Mouse (Mus musculus) ZHBTc4 (cell line): Measurements from ENCODE around the gene Tmem45a2.
A peak's percentile ranks its signal among the peaks of the same experiment; 100 is the strongest.
"Not testable (repeated sequence)": the region's sequence is repeated elsewhere in the genome, so short reads cannot be mapped to it uniquely, and the experiment has no call there.

ENCODE experiments used
- DNase-seq: peaks from one replicate; pipeline ENCODE4 v3.0.0-alpha.2; 2011; ENCODE audit warnings: low read depth, low spot score

Tmem45a2 gene

DNA sequence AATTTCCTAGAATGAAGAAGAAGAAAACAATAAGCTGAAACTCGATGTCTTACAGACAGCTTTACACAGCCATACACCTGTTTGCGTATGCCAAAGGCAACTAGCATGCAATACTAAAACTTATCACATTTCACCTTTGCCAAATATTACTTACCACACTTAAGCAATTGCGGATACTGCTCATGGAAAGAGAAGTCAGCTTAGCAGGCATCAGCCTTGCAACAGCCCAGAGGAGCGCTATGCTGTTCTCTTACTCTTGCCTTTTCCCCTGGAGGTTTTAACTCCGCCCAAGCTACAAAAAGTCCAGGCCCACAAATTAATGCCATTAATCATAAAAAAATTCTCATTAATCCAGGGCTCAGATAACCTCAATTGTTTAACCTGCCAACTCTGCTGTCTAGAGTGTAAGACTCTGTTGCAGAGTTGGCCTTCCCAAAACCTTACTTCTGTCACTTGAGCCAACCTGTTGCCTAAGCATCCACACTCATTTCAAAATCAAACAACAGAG lies at the start of gene Tmem45a2:
Gene Tmem45a2, minus strand, starts transcription at position 241 of the 508 bp plus-strand sequence.
- DNase-seq: no peak

DNA sequence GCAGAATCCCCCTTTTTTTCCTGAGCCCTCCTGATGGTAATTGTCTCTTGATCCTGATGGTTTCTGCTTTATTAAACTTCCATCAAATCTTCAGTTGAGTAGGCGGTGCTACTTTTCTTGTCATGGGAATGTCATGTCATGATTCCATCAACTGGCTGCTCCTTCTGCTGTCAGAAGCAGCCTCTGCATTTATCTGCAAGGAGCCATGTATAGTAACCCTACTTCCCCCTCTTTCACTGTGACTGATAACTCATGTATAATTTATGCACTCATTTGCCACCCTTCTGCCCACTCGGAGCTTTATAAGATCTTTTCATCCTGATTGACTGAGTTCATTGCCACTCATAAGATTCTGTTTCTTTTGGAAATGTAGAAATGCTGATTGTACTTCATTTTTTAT lies 46.4 kb upstream of the Tmem45a2 start:
- DNase-seq: no peak

DNA sequence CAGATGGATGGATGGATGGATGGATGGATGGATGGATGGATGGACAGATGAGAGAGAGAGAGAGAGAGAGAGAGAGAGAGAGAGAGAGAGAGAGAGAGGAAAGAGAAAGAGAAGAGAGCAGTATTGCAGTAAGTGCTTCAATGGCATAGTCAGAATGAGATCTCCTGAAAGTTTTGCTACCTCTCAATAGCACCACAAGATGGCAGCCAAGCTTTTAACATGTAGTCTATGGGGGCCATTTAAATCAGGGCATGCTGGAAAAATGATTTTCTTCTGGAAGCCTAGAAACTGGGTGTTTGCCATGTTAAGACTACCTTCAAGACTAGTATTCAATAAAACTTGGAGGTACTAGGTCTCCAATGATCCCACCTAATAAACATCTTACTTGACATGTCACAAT lies 44.9 kb upstream of the Tmem45a2 start:
- DNase-seq: peak; percentile 25

DNA sequence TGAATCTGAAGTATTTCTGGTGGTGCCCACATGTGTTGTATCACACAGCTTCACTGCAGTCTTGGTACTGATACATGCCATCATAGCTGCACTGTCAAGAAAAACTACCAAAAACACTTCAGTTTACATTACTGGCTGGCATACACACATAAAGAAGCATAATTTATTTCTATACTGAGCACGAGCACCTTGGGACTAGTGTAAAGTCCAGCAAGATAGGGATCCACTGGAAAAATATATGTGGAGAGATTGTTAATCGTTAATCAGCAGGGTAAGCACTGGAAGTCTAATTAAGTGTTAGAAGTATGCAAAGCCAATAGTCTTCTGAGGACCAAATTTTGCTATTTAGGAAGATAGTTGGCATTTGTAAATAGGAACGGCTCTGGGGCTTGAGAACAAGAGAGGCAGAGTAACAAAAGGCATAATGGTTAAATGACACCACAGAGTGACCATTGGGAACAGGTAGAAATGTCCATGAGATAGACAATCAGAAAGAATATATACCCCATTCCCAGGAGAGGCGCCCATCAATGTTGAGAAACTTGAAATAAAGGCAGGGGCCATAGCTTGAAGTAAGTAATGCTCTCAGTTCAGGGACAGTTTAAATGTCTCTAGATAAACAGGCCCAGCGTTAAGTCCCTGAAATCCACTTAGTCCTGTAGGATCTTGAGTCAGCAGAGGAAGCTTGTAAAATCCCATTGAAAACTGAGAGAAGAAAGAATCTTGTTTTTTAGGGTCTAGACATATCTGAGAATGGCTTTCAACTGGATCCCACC lies 35.2 kb upstream of the Tmem45a2 start:
- DNase-seq: no peak

DNA sequence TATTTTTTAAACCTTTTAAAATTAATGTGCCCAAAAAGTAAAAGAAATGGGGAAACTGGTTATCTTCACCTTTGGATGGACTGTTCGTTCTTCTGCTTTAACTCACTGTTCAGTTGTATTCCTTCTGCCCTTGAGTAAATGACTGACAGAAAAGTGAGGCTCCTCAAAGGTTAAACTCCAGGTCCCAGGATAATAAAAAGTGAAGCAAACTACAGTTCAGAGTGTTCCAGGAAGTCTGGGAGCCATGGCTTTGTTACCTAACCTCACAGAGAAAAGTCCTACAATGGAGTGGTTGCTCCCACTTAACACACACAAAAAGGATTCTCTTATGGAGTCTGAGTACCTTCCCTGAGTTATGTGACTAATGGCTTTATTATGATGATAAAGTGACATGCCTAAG lies 30.0 kb upstream of the Tmem45a2 start:
- DNase-seq: no peak

DNA sequence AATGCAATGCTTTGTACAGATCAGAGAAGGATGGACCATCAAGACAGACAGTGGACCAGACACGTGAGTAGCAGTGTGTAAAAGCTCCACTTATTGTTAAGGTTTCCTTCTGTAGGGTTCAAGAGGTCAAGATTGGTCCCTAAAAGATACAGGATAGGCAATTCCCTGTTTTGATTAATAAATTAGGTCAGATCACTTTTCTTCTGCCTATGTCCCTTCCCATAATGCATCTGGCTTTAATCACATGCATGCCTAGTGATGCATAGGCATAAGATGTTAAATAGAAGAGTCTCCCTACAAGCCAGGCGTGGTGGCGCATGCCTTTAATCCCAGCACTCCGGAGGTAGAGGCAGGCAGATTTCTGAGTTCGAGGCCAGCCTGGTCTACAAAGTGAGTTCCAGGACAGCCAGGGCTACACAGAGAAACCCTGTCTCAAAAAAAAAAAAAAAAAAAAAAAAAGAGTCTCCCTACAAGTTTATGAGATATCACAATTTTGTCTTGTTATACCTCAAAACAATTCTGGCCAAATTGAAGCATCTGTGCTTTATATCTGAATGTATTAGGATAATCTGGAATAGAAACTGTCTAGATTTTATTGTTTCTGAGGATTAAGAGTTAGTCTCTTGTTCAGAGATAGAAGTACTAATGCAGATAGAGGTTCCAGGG lies 28.5 kb upstream of the Tmem45a2 start:
- DNase-seq: no peak

DNA sequence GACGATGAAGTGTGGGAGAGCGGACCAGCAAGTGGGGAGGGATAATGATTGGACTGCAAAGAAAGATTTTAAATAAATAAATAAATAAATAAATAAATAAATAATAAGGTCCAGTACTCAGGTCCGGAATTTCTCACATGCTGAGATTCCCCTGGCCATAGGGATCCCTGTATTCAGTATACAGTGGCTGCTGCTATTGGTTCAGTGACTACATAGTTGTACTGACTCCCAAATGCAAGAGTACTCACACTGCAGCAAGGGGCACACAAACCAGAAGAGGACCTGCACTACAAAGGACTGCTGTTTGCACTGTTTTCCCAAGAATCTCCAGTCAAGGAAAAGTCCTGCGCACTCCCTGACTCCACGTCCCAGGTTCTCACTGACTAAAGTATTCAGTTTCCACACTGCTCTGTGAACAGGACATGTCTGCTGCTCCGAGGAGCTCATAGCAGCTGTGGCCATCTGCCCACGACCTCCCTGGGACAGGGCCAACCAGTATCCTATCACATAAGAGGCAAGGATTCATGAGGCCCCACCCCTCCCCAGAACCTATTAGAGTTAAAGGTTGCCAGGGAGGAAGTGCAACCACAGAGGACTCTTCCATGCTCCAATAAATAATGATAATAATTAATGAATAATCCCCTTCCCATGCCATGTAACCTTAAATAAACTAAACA lies 27.4 kb upstream of the Tmem45a2 start:
- DNase-seq: no peak

DNA sequence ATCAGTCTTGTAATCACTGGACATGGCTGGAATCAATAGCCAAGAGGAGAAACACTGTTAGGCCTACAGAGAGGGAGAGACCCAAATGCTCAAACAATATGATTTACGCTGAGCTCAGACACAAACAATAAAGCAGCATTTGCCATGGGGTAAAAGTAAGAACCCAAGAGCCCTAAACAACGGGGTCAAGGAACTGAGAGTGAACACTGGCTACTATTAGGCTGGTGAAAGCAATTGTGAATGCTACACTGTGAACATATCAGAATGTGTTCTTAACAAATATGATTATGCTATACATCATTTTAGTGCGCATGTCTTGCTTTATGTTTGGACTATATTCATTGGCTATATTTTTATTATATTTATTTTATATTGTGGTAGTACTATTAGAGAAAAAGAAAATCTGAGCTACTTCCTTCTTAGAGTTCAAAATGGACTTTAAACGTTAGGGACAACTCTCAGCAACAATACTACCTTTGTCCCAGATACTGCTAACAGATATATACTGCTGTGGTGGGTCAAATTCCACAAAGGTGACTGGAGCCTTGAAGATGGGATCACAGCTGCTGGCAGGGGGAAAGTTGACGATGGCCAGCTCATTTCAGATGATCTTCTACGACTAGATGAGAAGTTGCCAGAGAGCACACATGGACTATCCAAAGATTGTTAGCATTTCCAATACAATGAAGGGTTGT lies 21.9 kb upstream of the Tmem45a2 start:
- DNase-seq: no peak

DNA sequence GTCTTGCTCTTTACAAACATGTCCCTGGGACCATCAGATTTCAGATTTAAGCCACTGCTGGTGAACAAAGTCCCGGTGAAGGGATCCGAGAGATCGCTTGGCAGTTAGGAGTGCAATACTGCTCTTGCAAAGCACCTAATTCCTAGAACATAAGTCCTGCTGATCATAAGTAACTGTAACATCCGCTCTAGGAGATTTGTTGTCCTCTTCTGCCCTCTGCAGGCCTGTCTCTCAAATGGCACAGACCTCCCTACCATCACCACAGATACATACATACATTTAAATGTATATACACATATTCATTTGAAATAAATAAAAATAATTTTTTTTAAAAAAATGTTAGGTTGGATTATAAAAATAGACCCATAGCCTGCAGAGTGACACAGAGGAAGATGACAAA lies 21.3 kb upstream of the Tmem45a2 start:
- DNase-seq: peak; percentile 56

DNA sequence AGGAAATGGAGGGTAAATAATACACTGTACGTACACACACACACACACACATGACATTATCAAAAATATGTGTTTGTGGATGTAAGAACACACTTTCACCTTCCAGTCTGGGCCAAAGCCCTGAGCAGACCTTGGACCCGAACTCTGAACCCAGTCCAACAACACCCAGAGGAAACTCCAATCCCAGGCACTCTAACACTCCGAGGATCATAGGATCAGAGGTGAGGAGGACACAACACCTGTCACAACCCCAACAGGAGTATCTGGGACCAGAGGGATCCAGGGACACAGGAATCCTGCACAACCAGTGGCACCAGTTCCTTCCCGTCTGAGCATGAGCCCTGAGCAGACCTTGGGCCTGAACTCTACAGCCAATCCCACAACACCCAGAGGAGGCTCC lies 8.4 kb upstream of the Tmem45a2 start:
- no peak for DNase-seq

DNA sequence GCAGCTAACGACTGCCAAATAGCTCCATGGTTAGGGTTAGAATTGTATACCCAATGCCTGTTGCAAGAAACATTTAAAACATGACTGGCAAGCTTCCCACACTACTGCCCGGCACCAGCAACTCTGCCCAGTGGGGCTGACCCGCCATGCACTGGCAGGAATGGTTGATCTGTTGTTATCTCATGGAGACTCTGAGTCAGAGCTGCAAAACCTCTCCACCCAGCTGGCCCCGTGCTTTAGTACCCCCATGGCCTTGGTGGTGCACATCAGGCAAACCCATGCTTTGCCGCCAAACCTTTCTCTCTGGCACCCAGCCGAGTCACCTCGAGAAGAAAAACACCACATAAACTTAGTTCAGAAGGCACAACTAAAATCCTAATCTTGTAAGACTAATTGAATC lies 4.8 kb upstream of the Tmem45a2 start:
- DNase-seq: no peak

DNA sequence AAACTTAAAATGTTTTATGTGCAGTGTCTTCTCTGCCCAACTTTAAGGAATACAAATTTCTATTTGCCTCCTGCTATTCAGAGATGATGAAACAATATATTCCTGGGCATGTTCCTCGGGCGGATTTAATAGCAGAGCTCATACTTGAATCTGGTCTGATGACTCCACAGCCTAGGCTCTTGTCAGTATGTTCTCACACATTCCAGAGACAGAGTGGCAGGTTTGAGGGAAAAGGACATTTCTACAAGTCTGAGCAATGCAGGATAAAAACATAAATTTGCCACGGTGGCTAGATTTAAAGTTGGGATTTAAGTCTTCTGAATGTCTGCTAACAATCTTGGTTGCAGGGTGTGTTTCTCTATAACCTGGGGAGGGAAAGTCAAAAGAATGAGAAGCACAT lies 9.1 kb downstream of the Tmem45a2 start:
- no peak for DNase-seq

DNA sequence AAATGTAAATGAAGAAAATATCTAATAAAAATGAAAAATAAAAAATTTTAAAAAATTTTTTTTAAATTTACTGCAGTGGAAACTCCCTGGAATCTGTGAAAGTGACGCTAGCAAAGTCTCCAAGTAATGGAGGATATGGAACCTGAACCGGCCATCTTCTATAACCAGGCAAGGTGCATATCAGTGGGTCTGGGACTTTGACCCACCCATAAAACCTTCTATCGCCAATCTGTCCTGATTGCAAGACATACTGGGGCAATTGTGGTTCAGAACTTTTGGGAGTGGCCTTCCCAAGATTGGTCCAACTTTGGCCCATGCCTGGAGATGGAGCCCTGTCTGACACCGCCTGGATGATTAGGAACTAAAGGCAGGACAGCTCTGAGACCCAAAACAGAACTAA lies 14.2 kb downstream of the Tmem45a2 start:
- DNase-seq: no peak

DNA sequence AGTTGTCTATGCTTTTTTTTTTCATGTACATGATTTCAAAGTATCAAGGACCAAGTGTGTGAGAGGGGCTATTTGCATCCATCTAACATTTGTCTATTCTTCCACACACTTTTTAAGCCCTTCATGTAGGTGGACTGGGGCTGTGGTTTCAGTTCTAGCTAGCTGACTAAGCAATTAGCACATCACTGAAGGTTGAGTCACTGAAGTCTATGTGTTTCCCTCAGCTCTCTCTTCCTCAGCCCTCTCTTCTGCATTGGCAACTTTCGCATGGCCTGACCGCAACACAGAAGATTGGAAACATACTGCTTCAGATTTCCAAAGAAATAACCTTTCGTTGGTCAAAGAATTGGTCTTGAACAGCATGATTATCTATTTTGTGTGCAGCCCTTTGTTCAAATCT lies 21.2 kb downstream of the Tmem45a2 start:
- DNase-seq: no peak

DNA sequence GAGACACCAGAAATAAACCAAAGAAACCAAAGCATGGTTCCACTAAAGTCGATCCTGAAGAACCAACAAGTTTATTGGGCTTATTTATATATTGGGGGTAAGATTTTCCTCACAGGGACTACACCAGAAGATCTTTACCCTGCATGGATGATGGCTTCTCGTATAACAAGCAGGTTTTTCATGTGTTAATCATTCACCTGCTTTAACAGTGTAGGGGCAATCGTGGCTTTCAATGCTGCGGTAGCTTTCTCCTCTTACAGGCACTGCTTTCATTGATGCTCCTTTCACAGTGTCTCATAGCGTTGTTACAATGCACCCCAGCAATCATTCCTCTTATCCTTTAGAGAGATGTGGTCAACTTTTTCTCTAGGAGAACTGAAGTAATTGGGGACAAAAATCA lies 32.6 kb downstream of the Tmem45a2 start:
- DNase-seq: no peak

DNA sequence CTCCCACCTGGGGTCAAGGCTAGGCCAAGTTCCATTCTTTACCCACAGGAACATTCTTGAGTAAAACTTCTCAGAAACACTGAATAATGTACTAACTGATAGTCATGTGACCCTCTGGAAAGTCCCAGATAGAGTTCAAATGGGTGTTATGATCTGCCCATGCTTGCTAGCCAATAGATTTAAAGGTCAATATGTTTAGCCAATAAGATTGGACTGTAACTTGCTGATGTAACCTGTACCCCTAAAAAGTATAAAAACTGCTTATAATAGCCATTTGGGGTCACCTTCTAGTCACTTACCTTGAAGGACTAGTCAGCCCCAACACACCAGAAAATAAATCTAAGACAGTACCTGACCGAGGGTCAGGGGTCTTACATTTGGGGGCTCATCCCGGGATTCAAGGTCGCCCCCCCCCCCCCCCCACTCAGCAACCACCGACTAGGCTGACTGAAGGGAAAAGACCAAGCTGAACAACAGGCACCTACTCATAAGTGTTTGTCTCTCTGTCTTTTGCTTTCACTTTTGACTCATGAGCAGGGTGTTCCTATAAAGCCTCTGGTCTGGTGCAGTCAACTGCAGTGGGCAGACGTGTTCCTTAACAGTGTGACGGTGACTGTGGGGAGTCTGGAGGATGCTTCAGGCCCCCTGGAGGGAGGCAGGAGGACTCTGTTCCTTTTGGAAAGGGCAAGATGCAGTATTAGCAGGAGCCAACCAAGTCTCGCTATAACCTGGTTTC lies 40.9 kb downstream of the Tmem45a2 start:
- DNase-seq: no peak

DNA sequence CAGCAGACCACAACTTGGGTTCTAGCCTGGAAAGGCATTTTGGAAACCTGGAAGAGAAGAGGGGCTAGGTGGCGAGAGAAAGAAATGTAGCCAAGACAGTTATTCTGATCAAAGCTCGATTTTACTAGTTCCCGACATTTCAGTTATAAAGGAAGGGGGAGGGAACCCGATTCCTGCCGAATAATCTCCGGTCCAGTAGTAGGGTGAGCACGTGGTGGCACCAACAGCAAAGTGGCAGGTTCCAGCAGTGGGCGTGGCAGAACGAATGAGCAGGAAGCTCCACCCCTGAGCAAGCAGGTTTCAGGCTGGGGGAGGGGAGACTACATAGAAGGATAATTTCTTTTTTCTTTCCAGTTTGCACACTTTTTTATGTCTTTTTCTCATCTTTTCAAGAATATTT lies 72.9 kb downstream of the Tmem45a2 start:
- not testable (repeated sequence) for DNase-seq
